Mouse (Mus musculus): ENCODE results near the gene Iqca.

- TF ChIP-seq TAL1 (conservative IDR thresholded peaks at IDR 0.05; ENCODE audit: low read depth, low read length) (no peak), POLR2AphosphoS5 (IDR thresholded peaks at IDR 0.05; ENCODE audit: insufficient replicate concordance, low read depth, low read length) (no peak)
Measured at GRCm38 (mm10) chr1:90174338-90174737, 21.1 kb upstream of the Iqca start.
